Mouse (Mus musculus): ENCODE measurements around the gene Scfd2.

The Scfd2 gene

DNA sequence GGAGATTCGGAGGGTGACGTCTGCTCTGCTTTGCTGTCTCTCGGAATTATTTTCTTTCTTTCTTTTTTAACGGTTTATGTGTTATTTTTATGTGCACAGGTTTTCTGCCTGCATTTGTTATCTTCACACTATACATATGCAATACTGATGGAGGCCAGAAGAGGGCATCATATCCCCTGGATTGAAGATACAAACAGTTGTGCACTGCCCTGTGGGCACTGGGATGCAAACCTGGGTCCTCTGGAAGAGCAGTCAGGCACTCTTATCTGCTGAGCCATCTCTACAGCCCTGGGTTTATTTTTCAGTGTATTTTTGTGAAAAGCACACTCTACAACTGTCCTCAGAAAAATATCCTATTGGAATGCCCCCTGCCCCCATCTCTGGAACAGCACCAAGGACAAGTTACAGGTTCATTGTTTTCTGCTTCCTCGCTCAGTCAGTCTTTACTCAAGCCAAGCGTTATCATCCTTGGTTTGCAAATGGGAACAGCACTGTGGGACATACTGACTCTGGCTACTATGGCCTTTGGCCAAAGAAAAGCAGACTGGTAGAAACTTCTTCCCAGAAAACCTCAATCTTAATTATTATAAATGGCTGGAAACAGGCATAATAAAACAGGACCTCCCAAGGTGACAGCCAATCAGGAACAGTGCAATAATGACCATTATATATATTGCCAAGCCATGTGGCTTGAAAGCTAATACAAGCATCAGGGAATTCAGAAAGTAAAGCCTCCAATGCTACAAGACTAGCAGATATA, 75.9 kb downstream of the Scfd2 start:
- DNase-seq: no peak

DNA sequence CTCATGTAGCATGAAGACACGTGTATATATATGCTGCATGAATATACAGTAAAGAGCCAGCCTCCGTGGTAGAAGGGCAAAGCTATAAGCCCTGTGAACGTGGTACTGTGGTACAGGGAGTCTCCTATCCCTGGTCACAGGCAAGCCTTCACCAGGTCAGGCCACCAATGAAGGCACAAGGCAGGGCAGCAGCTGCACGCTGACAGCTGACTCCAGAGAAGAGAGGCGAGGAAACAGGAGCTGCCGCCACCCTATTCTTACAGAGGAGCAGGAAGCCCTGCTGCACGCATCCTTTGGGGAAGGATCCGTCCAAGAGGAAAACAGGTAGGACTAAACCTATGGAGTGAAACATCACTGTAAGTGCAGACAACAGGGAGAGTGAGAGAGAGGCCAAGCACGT, 76.5 kb downstream of the Scfd2 start:
- no peak for DNase-seq

DNA sequence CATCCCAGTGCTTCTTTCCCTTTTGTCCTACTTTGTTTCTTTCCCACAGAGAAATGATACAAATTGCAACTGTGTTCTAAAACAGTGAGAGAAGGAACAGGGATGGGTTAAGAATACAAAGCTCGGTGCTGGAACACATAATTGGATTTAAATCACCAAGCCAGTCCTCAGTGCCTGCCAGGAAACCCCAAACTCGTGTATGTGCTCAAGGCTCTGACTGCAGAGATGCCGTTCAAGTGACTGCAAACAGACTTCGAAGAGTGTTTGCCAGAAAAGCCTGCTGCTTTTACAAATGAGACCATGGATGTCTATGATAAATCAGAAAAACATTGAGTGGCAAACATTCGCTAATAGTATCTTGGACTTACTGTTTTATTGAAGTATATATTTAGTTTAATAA, 80.6 kb downstream of the Scfd2 start:
- no peak for DNase-seq

DNA sequence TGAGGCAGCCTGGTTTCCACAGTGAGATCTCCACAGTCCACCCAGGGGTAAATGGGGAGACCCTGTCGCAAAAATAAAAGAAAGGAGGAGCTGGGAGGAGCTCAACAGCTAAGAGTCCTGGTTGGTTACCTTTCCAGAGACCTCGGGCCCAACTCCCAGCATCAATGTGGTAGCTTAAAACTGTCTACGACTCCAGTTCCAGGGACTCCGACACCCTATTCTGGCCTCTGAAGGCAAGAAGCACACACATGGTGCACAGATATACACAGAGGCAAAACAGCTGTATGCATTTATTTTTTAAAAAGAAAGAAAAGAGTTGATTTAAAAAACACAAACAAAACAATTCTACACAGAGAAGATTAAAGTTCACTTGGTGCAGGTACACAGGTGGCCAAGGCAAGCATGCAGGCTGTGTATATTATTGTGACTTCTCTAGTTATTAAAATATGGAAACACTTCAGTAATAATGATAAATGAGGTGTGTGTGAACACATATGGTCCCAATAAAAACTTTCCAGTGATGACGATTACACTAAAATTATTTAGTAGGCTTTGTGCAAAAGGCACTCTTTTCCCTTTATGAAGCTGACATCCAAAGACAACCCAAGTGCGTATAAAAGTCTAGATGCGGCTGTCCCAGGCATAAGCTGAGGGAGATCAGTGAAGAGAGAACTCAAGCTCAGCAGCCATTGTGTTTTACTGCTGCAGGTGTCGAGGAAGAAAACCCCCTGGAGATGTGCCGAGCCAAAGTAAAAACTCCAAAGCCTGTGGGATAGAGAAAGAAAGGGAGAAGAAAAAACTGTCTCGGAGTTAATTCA, 83.8 kb downstream of the Scfd2 start:
- DNase-seq: no peak

DNA sequence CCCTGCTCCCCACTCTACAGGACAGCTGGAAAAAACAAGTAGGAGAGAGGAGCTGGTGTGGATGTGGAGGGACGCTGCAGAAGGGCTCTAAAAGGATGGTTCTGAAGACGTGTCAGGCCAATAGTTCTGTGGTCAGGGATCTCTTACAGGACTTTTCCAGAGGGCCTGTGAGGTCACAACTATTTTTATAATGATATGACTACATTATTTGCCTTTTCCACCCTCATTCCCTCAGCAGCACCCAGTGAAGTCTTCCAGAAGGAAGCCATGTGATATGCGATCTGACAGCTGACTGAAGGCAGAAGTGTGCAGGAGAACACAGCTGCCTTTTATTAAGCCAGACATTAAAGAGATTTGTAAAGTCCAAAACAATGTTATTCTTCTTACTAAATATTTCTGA, 85.7 kb downstream of the Scfd2 start:
- DNase-seq: no peak

DNA sequence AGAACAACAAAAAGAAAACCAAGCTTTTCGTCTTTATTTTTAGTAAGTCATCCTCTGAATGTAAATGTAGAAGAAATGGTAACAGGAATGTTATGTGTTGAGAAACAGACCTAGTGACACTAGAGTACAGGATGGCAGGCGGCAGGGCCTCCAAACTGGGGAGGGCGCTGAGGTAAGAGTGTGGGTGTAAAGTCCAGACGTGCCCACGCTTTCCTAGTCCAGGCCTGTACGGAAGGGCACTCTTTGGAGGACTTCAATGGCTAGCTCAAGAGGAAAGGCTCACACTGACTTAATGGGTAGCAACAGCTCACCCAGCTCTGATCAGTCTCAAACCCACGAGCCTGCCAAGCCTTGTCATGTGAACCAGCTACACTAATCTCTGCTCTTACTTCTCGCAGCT, 93.2 kb downstream of the Scfd2 start:
- no peak for DNase-seq

DNA sequence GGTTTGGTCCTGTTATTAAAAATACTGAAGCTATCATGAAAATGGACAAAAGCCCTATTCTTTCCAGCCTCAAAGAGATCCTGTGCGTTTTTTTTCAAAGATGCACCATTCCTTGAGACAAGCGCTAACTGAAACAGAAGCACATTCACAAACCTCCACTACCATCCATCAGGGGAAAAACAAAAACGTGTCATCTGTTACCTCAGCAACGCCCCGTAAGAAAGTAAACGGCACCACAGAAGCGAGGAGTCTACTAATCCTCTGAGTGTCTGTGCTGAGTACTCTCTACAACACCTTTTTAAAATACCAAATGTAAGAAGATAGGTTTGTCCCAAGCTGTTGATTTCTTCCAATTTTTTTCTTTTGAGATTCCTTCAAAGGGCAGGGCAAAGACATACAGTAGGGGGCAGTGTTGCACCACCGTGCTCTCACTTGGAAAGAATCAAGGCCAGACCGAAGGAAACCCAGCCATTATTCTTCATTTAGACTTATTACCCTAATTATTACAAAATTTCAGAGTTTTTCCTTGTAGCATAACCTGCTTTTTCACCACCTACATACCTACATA, 97.9 kb downstream of the Scfd2 start:
- DNase-seq: peak; percentile 74

DNA sequence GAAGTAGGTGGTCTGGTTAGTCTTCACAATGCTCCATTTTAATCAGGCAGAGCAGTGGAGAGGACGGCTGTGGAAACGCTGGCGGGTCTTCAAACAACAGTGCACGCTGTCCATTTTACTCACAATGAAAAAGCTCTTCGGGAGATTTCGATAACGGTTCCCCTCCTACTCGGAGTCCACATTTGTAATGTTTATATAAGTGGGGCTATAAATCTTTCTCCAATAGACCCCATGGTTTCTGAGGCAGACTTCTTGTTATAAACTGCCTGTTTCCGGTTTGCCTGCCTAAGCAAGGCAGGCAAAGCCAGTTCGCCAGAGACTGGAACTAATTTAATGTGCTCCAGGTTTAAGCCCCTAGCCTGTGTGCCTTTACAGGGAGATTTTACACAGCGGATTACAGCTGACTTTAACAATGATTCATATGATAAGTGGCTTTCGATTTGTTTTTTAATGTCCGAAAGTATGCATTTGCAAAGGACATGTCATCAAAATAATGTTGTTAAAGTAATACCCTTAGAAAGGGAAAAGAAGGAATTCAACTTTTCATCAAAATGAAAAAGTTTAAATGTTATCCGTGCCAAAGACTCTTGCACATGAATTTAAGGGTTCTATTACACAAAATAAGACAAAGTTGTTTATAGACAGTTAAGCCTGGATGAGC, 98.5 kb downstream of the Scfd2 start:
- DNase-seq: no peak

DNA sequence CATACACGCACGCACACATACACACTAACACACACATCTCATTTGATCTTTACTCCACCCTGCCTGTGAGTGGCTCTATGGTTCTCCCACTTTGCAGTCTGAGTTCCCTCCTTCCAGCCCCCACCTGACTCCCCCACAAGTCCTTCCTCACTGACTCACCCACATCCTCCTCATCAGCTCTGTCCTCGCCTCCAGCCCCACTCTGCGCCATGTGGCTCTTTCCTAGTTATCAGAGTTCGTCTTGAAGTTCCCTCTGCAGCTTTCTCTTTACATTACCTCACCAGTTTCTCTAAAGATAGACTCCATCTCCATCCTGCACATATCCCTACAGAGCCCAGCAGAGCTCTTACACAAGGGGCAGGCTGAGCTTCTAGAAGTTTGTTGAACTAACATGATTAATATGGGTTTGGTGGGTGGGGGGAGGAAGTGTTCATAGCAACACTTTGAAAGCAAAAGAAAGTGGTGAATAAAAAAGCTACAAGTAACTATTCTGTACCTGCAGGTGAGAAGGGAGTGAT, 110.9 kb downstream of the Scfd2 start:
- no peak for DNase-seq

DNA sequence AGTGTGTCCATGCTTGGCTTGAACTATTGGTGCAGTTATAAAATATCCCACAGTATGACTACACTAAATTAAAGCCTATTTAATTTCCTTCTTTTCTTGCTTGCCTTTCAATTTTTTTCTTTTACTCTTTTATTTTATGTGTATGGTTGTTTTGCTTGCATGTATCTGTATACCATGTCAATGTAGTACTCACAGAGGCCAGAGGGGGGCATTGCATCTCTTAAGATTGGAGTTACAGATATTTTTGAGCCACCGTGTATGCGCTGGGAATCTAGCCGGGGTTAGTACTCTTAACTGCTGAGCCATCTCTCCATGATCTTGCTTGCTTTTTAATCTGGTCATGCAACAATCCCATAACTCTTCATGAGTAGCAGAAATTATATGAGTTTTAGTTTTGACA, 119.0 kb downstream of the Scfd2 start:
- DNase-seq: no peak

DNA sequence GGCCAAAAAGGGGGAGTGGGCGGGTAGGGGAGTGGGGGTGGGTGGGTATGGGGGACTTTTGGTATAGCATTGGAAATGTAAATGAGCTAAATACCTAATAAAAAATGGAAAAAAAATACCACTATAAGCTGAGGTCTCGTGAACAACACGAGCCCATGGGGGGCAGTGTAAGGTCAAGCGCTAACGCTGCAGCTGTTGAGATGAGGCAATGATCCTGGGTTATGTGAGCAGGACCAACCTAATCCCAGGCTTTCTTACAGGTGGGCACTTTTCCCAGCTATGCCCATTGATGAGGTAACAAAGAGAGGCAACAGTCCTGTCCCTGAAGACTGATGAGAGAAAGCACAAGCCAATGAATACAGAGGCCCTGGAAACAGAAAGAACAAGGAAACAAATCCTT, 126.7 kb downstream of the Scfd2 start:
- DNase-seq: no peak

DNA sequence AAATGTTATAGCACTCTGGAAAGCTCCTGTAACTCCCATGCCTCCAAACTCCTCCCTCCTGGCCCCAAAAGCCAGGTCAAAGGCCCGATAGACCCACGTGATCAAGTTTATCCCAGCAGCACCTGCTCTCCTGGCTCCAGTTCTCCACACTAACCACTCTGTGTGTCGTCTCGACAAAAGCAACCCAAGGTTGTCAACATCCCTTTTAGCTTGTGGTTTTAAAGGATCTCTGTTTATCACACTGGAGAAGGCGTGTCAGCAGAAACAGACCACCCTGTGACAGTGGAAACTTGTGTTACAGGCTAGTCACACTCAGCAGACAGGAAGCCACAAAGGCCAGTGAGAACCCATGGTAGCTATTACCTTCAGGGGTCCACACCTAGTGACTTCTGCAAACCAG, 127.5 kb downstream of the Scfd2 start:
- DNase-seq: no peak

DNA sequence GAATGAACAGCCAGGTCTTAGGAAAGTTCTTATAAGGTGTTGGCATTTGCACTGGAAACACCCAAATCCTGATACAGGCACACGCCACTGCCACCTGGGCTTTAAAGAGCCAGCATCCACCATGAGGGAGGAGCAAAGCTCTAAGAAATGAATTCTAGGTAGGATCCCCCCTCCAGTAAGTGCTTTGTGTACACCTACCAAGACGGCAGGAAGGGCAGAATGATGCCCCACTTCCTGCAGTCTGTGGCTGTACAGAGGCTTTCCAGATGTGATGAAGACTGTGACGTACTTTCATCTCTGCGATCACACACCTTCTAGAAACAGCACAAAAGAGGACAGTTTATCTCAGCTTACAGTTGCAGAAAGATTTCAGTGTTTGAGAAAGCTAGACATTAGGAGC, 128.9 kb downstream of the Scfd2 start:
- DNase-seq: no peak

DNA sequence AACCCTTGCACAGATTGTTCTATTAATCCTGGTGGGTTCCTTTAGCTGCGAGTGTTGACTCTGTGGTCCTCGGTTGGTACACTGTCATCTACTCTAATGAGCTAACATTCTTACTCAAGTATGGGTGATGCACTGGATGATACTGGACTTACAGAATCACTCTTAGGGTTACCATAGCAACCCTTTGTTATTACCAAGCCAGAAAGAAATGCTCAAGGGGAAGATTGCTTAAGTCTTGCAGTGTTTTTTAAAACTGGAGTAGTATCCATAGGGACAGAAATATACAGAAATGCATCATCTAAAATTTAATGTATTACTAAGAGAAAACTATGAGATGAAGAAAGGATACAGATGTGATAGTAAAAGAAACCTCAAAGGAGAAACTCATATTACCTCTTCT, 139.8 kb downstream of the Scfd2 start:
- DNase-seq: no peak

DNA sequence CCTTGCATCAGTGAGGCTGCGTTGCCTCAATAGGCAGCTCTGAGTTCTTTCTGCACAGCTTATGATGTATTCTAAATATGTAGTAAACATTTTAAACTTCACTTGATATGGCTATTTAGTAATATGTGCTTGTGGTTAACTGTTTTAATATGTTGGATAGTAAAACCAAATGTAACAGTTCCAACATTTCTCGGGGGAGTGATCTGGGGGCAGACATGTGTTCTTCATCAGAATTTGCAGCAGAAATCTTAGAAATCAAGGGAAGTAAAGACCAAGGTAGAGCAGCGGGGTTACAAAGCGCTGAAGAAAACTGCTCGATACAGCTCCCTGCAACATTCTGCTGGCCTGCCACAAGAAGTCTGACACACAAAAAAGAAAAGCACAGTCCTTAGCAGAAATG, 140.2 kb downstream of the Scfd2 start:
- DNase-seq: no peak

DNA sequence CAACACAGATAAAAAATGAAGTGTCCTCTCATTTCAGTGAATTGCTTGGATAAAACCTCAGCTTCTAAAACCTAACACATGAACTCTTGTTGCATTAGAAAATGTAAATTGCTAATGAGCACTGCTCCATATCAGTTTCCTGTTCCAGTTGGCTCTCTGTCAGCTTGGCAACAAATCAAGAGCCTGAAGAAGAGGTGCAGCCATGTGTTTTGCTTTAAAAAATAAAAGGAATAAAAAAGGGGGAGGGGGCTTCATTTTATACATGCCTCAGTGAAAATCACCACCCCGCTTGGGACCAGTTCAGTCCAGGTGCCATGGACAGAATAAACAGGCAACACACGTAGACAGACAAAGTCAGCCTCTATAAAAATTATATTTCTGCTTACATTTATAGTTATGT, 142.7 kb downstream of the Scfd2 start:
- DNase-seq: no peak

DNA sequence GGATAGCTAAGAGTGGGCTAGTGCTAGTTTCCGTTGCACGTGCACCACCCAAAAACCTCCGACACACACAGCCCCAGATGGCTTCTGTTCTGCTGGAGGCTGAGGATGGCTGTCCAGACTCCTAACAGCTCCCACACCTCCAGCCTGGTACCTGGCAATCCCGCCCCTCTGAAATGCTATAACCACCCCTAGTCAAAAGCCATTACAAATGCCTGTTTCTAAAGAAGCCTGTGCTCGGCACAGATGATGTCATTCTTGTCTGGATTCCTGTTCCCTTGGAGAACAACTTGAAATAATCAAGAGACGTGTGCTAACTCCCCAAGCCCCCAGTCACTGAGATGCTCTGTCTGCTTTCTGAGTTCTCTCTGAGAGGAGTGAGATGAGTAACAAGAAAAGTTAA, 143.5 kb downstream of the Scfd2 start:
- DNase-seq: no peak

DNA sequence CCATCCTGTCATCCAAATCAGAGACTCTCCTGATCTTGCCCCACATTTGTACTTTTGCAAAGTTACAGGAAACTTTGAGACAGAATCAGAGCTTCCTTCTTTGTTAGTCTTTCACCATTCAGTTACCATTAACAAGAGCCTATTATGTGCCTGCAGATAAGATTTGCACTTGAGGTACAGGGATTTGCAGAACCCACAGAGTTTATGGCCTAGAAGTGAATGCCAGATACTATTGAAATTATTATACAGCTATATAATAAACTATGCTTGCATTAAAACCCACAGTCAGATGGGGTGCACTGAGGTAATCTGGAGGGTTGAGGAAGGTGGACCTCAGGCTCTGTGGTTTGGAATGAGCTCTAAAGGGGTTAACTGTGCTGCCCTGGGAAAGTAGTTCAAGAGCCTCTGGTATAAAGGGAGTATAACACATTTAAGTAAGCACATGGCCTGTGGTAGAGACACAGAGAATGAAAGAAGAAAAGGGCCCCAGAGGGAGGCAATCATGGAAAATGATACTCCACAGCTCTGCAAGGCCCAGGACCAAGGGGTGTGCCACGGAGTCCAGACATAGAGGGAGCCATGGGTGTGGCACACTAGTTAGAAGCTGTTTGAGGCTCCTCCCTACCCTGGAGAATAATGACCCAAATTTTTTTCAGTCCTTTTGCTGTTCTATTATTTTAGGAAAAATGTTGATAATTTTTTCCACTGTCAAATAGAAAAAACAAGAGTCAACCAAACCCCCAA, 144.2 kb downstream of the Scfd2 start:
- no peak for DNase-seq

DNA sequence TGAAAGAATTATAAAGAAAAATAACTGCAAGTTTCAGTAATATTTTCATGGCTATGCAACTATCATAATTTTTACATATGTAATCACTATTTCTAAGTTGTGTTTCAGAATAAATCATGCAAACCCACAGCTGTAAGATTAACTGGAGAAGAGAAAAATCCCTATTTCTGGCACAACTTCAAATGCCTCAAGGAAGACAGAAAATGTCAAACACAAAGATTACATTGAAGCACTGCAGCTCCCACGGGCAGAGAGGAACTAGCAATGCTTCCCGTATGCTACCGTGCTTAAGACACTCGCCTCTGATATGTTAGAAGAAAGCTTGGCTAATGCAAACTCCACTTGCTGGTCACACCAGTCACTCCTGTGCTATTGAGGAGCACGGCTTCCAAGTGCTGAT, 151.5 kb downstream of the Scfd2 start:
- no peak for DNase-seq

DNA sequence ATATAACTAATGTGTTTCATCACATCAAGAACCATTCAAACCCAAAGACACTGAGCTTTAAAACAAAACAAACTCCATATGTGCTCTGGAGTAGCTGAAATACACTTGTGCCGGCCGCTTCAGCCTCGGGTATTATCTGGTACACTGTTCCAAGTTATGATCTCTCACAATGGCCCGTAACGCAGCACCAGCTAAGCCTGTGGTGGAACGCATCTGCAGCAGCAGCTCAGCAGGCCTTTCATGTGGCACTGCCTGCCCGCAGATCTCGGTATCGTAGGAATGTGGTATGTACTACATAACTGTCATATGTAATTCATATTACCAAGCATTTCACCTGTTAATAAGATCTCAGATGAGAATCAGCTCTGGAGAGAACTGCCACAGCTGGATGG, 164.9 kb downstream of the Scfd2 start:
- no peak for DNase-seq

DNA sequence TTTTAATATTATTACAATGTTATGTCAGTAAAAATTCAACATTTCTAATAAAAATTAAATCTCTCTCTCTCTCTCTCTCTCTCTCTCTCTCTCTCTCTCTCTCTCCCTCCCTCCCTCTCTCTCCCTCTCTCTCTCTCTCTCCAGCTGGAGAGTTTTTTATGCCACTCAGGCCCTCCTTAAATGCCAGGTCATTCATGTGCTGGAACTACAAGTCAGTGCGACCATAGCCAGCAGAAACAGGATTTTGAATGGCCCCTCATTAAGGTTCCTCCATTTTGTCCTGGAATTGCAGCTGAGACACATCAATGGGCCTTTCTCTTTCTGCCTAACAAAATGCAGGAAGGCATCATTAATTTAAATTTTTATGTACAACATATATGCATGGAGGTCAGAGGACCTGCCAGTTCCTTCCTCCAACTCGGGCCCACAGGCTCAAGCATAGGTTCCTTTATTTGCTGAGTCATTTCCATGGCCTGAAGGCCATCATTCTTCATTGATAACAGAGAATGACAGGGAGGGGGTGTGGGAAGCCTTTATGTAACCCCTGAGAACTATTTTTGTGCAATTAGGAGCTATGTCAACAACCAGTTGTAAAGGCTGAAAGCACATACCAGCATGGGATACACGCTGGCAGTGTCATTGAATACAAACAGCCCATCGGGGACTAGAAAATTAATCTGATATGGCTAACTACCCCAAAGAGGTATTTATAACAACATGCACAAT, 165.4 kb downstream of the Scfd2 start:
- DNase-seq: no peak

DNA sequence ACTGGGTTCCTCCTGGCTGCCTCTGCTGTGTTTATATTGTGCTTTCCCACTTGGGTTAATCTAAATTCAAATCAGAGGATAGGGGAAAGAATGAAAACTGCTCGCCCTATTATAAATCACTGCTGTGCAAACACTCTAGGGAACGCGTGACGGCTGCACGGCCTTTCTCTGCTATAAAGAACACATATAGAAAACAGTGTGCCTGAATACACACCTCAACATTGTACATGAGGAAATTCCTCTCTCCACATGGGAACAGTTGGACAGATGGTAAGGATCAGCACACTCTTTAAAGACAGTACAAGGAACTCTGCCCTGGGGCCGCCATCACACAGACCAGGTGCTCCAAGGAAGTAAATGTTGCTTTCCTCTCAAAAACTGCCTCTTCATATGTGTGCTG, 166.2 kb downstream of the Scfd2 start:
- DNase-seq: no peak
